In genomic region chr7:34200829-34201228, GRCm38 (mm10) we compare ENCODE assay signal across 48 mouse cellular contexts. TPM values are rescaled to one million over a fixed set of nuclear protein-coding genes. Genes with fewer than 3 reads are reported as not detected.
"Had no signal": no experiment of that assay in that cellular context is flagged by ENCODE, and none has a peak within 500 bp of the region (broad histone marks: within the 10 kb centered on the region; RNA-seq: fewer than 3 reads in every experiment).

No protein-coding gene starts in this region.

- ATAC-seq: hindbrain, embryonic 16.5 days; hindbrain, postnatal 0 days; inflammation-experienced regulatory T-cells, adult 6 months; intestine, embryonic 15.5 days; intestine, embryonic 16.5 days; intestine, postnatal 0 days had no signal

- H3K4me2 ChIP-seq: heart, embryonic 11.5 days; heart, embryonic 12.5 days; heart, embryonic 13.5 days; heart, embryonic 15.5 days; hindbrain, embryonic 12.5 days; hindbrain, embryonic 13.5 days; hindbrain, embryonic 14.5 days; hindbrain, embryonic 15.5 days; intestine, embryonic 15.5 days; kidney, embryonic 15.5 days had no signal

- H3K27ac ChIP-seq: heart, embryonic 10.5 days; heart, embryonic 13.5 days; heart, embryonic 15.5 days; hindbrain, embryonic 10.5 days; hindbrain, embryonic 12.5 days; hindbrain, embryonic 13.5 days; hindbrain, embryonic 14.5 days; hindbrain, embryonic 15.5 days; hindbrain, postnatal 0 days; intestine, embryonic 15.5 days; kidney, embryonic 15.5 days; kidney, postnatal 0 days; layer of hippocampus, adult 2 months; left cerebral cortex, adult 2 months had no signal

- H3K9me3 ChIP-seq: heart, embryonic 10.5 days; heart, embryonic 12.5 days; heart, embryonic 15.5 days; hindbrain, embryonic 10.5 days; hindbrain, embryonic 12.5 days; hindbrain, embryonic 13.5 days; hindbrain, embryonic 15.5 days; intestine, embryonic 15.5 days; kidney, embryonic 15.5 days had no signal

- H3K9ac ChIP-seq: heart, embryonic 12.5 days; heart, embryonic 13.5 days; heart, embryonic 15.5 days; hindbrain, embryonic 12.5 days; hindbrain, embryonic 13.5 days; hindbrain, embryonic 14.5 days; hindbrain, embryonic 15.5 days; intestine, embryonic 15.5 days; kidney, embryonic 15.5 days had no signal

- H3K4me1 ChIP-seq: heart, embryonic 10.5 days; heart, embryonic 12.5 days had no signal

- DNase-seq: heart, postnatal 10 days; heart, postnatal 14 days; heart, postnatal 36 days; heart, postnatal 4 days; kidney, adult 11 months; kidney, adult 18-20 months; kidney, adult 2 months; kidney, adult 8-10 months; kidney, adult 9 months; kidney, postnatal 10 days; kidney, postnatal 14 days; kidney, postnatal 25 days; kidney, postnatal 36 days; kidney, postnatal 4 days; layer of hippocampus, adult 9-11 months; layer of hippocampus, postnatal 36 days had no signal

- H3K27me3 ChIP-seq: heart, embryonic 12.5 days; heart, embryonic 13.5 days; heart, embryonic 15.5 days; hindbrain, embryonic 12.5 days; hindbrain, embryonic 13.5 days; hindbrain, embryonic 15.5 days; intestine, embryonic 15.5 days; kidney, embryonic 15.5 days had no signal

- H3K4me3 ChIP-seq: heart, embryonic 10.5 days; heart, embryonic 12.5 days; heart, embryonic 13.5 days; heart, embryonic 15.5 days; hindbrain, embryonic 10.5 days; hindbrain, embryonic 12.5 days; hindbrain, embryonic 13.5 days; hindbrain, embryonic 15.5 days; intestine, embryonic 15.5 days; kidney, embryonic 15.5 days; layer of hippocampus, adult 2 months; left cerebral cortex, adult 2 months had no signal

RNA-seq across cellular contexts. Expression of gene Gm6096, which starts 50.0 kb away (rescaled TPM):
- total RNA-seq: heart, postnatal 10 days; heart, postnatal 14 days; heart, postnatal 25 days; heart, postnatal 36 days; heart, postnatal 4 days; hematopoietic stem cell, adult 5-6 weeks; hindbrain, postnatal 0 days; layer of hippocampus, adult 18-20 months; layer of hippocampus, adult 2 months; layer of hippocampus, adult 8-10 months; layer of hippocampus, postnatal 10 days; layer of hippocampus, postnatal 14 days; layer of hippocampus, postnatal 25 days; layer of hippocampus, postnatal 36 days; left cerebral cortex, adult 18-20 months; left cerebral cortex, adult 2 months had no signal
- polyA plus RNA-seq: heart, embryonic 10.5 days; heart, postnatal 0 days; hindbrain, embryonic 10.5 days; hindbrain, embryonic 12.5 days; hindbrain, embryonic 13.5 days; hindbrain, embryonic 15.5 days; hindbrain, postnatal 0 days; inflammation-experienced regulatory T-cells, adult 6 months; intestine, embryonic 14.5 days; intestine, embryonic 15.5 days; intestine, embryonic 16.5 days; intestine, postnatal 0 days; kidney, adult 2 months; kidney, embryonic 14.5 days; kidney, embryonic 15.5 days; large intestine, adult 2 months had no signal
